Mouse (Mus musculus): ENCODE data around the gene Sars2.

DNA sequence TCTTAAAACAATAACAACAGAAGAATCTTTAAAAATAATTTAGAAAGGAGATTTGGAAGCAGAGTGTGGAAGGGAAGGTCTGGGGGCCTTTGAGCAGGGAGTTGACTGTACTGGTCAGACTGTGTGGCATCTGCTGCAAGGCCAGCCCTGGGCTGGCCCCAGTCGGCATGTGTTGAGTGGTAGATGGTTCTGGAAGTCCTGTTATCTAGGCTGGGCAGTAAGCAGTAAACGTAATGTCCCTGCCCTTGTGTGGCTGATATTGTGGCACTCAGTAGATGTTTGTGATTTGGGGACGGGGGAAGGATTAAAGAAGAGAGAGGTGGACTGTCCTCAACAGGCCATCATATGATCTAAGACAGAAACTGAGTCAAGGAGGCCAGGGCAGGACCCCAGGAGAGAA lies 28.5 kb downstream of the Sars2 start:
- TF ChIP-seq TBP (conservative IDR thresholded peaks at IDR 0.05; ENCODE audit: low read depth, low read length), result no peak
- TF ChIP-seq ZMIZ1 (IDR thresholded peaks at IDR 0.05; ENCODE audit: low read depth, low read length), result no peak
- no peak for TF ChIP-seq CTCF (conservative IDR thresholded peaks at IDR 0.05 in 1 of 2, IDR thresholded peaks at IDR 0.05 in 1 of 2; ENCODE audit: low read depth in 2 of 2, low read length in 2 of 2)
- TF ChIP-seq E2F4 (IDR thresholded peaks at IDR 0.05; ENCODE audit: insufficient replicate concordance, low read depth, low read length), result no peak
- no peak for TF ChIP-seq NELFE (IDR thresholded peaks at IDR 0.05; ENCODE audit: low read depth, low read length)
- no peak for TF ChIP-seq CHD2 (IDR thresholded peaks at IDR 0.05; ENCODE audit: low read length)
- no peak for TF ChIP-seq MEF2A (IDR thresholded peaks at IDR 0.05; ENCODE audit: borderline replicate concordance, low read depth, low read length)
- TF ChIP-seq POLR2A (IDR thresholded peaks at IDR 0.05; ENCODE audit: low read depth, low read length), result no peak
- no peak for TF ChIP-seq SMC3 (IDR thresholded peaks at IDR 0.05; ENCODE audit: low read depth, low read length)
- no peak for TF ChIP-seq BHLHE40 (IDR thresholded peaks at IDR 0.05; ENCODE audit: low read depth, low read length)
- no peak for TF ChIP-seq UBTF (IDR thresholded peaks at IDR 0.05; ENCODE audit: low read depth, low read length)
- no peak for TF ChIP-seq ELF1 (IDR thresholded peaks at IDR 0.05; ENCODE audit: low read depth, low read length)

Measured in CH12.LX (cell line).